Mouse (Mus musculus) thymus, adult 2 months (tissue): ENCODE measurements around the gene Rap2b.

Source experiments
- CTCF ChIP-seq: fragments of 200-500 bp; IDR thresholded peaks from 2 replicates; pipeline ENCODE4 v1.5.1; 2012; ENCODE audit warnings: mild to moderate bottlenecking, control low read depth, low read length, moderate library complexity, borderline replicate concordance; ENCODE audit not compliant: control insufficient read depth, poor library complexity, insufficient read depth; ENCODE audit errors: extremely low read depth
- POLR2A ChIP-seq: fragments of 200-500 bp; IDR thresholded peaks from 2 replicates; pipeline ENCODE4 v1.6.1; 2012; ENCODE audit warnings: mild to moderate bottlenecking, low read length, control low read depth, moderate library complexity; ENCODE audit not compliant: control insufficient read depth, poor library complexity, insufficient read depth; ENCODE audit errors: extremely low read depth

DNA sequence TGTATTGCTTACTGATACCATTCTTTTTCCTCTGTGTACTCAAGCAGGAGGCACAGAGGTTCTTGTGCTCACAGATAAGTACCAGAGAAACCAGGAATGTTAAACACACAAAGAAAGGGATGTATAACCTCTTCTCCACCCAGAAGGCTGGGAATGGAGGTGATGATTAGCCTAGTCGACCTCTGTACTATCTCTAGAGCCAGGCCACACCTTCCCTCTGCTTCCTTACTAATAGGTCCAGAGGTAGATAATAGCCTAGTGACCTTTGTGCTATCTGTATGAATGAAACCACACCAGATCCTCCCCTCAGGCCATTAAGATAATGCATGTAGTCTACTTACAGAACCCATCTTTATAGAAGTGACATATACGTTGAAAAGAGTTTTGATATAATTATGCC, 25.2 kb upstream of the Rap2b start:
- no peak for TF ChIP-seq POLR2A
- TF ChIP-seq CTCF = no peak
